Mouse (Mus musculus) lung, postnatal 0 days (tissue): ENCODE results near the gene Rpf1.

ENCODE experiments used
- CTCF ChIP-seq: IDR thresholded peaks from 2 replicates; pipeline ENCODE4 v1.5.1; 2016; ENCODE audit warnings: antibody characterized with exemption, mild to moderate bottlenecking
- EP300 ChIP-seq: IDR thresholded peaks from 2 replicates; pipeline ENCODE4 v1.6.1; 2016; ENCODE audit warnings: antibody characterized with exemption, mild to moderate bottlenecking, control low read depth

DNA sequence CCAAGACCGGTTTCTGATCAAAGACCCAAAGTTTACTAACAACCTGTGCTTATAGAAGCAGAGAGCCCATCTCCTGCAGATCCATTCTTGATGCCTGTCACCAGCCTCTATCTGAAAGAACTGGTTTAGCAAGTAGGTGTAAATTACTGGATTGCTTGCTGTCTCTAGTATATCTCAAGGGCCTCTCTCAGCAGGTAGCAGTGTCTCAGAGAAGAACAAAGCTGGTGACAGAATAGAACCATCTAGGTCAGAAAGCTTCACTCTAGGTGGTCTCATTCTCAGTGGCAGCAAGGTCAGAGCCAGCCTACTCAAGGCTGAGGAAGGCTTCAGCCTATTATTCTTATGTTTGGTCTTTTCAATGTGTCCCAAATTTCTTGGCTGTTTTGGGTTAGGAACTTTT is 22.4 kb upstream of the Rpf1 start:
- TF ChIP-seq CTCF, result no peak
- no peak for TF ChIP-seq EP300
